ENCODE assay signal across 8 mouse cellular contexts in the genomic region with DNA sequence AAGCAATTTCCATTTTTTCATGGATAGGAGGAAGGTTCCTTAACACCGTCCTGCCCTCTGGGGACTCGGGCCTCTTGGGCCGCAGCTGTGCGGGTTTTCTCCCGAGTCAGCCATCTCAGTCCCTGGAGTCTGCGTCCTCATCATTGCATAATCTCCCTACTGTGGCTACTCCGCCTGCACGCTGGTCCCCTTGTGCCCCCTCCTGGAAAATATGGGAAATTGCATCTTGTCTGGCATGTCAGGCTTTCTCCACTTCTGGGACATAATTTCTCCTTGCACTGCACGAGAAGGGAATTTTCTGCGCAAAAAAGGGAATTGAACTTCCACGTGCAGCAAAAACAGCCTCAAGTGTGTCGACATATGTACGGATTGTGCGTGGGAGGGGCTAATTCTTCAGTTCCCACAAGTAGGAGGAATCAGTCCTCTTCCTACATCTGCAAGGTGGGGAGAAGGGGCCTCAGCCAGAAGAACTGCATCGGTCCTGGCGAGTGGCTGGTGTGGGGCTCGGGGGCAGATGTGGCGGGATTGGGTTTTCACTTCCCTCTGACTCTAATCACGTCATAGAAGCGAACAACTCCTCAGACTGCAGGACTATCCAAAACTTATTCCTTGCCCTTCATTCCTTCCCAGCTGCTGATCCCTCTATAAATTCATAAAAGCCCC.
DNase-seq lines count a peak whose midpoint lies in the region; ATAC-seq and TF ChIP-seq lines count a peak whose summit lies in the region.

No protein-coding gene starts in this region.

- intact Hi-C loops in heart, postnatal 14 days (cut with DNase I), result loop anchor here (5.0 kb wide), 1 partner anchor 524 kb away; no protein-coding TSS in a partner anchor

- H3K9ac ChIP-seq in ES-Bruce4 (ENCODE audit: low read depth, poor library complexity, severe bottlenecking), result no peak overlapping the region
- H3K9ac ChIP-seq in forebrain, embryonic 14.5 days (ENCODE audit: low read length), result 0 out of 2 replicates have a peak overlapping the region, but pooled peaks have one; percentile 17
- H3K9ac ChIP-seq in liver, postnatal 0 days (replicated peaks), result no peak overlapping the region
- peak overlapping the region; percentile 60 for H3K9ac ChIP-seq in neural tube, embryonic 13.5 days

- TF ChIP-seq POLR2A in ES-Bruce4 (IDR thresholded peaks at IDR 0.05; ENCODE audit: insufficient read depth, low read length), result no peak

- no peaks in the 10 kb centered on the region for H3K36me3 ChIP-seq in ES-Bruce4 (ENCODE audit: control insufficient read depth, insufficient read depth, low read length, poor library complexity, severe bottlenecking)
- no peaks in the 10 kb centered on the region for H3K36me3 ChIP-seq in forebrain, embryonic 14.5 days (ENCODE audit: control insufficient read depth, insufficient read depth, low read length)
- no peaks in the 10 kb centered on the region for H3K36me3 ChIP-seq in liver, postnatal 0 days (replicated peaks; ENCODE audit: insufficient read depth, low read length)
- no peaks in the 10 kb centered on the region for H3K36me3 ChIP-seq in neural tube, embryonic 13.5 days

- H3K27ac ChIP-seq in ES-Bruce4 (ENCODE audit: insufficient read depth, low read length), result no peak overlapping the region
- H3K27ac ChIP-seq in forebrain, embryonic 14.5 days (ENCODE audit: low read depth, low read length), result no peak overlapping the region
- no peak overlapping the region for H3K27ac ChIP-seq in liver, postnatal 0 days (ENCODE audit: low read depth)
- H3K27ac ChIP-seq in neural tube, embryonic 13.5 days (replicated peaks), result no peak overlapping the region

- H3K9me3 ChIP-seq in ES-Bruce4 (replicated peaks; ENCODE audit: control insufficient read depth, insufficient read depth, low read length, poor library complexity, severe bottlenecking), result no peaks in the 10 kb centered on the region; the same call in 1 of the 2 replicates
- no peaks in the 10 kb centered on the region for H3K9me3 ChIP-seq in forebrain, embryonic 14.5 days (replicated peaks; ENCODE audit: control insufficient read depth, low read length)
- H3K9me3 ChIP-seq in liver, postnatal 0 days (ENCODE audit: low read length), result no peaks in the 10 kb centered on the region
- no peaks in the 10 kb centered on the region for H3K9me3 ChIP-seq in neural tube, embryonic 13.5 days

- no peak for TF ChIP-seq EP300 in ES-Bruce4 (IDR thresholded peaks at IDR 0.05; ENCODE audit: insufficient read depth, low read depth, low read length)
- no peak for TF ChIP-seq EP300 in liver, postnatal 0 days (IDR thresholded peaks at IDR 0.05; ENCODE audit: low read depth)

- no peaks in the 10 kb centered on the region for H3K27me3 ChIP-seq in ES-Bruce4 (ENCODE audit: control insufficient read depth, insufficient read depth, low read length, poor library complexity, severe bottlenecking)
- H3K27me3 ChIP-seq in forebrain, embryonic 14.5 days (replicated peaks; ENCODE audit: control insufficient read depth, insufficient read depth, low read length), result no peaks in the 10 kb centered on the region
- no peaks in the 10 kb centered on the region for H3K27me3 ChIP-seq in liver, postnatal 0 days (ENCODE audit: insufficient read depth, low read length)
- no peaks in the 10 kb centered on the region for H3K27me3 ChIP-seq in neural tube, embryonic 13.5 days

- H3K4me1 ChIP-seq in ES-Bruce4 (ENCODE audit: control insufficient read depth, insufficient read depth, low read length), result no peaks in the 10 kb centered on the region
- H3K4me1 ChIP-seq in forebrain, embryonic 14.5 days (ENCODE audit: control insufficient read depth, insufficient read depth, low read length), result peaks cover 5% of the 10 kb centered on the region
- H3K4me1 ChIP-seq in liver, postnatal 0 days (ENCODE audit: insufficient read depth), result no peaks in the 10 kb centered on the region
- H3K4me1 ChIP-seq in neural tube, embryonic 13.5 days (replicated peaks), result no peaks in the 10 kb centered on the region; the same call in 1 of the 2 replicates

- H3K4me2 ChIP-seq in forebrain, embryonic 14.5 days (ENCODE audit: low read length), result peak overlapping the region; percentile 43
- H3K4me2 ChIP-seq in liver, postnatal 0 days (ENCODE audit: low read depth, low read length), result peak overlapping the region; percentile 53
- peak overlapping the region; percentile 52 for H3K4me2 ChIP-seq in neural tube, embryonic 13.5 days

- DNase-seq in c-Kit-positive CD71-positive TER-119-positive erythroid progenitor cells, embryonic 14.5 days (ENCODE audit: low spot score), result peak; percentile 36
- DNase-seq in forebrain, embryonic 14.5 days (ENCODE audit: low spot score), result peak; percentile 90
- peak; percentile 60 to 68 for DNase-seq in heart, postnatal 14 days
- DNase-seq in layer of hippocampus, adult 11-12 months (ENCODE audit: low spot score), result peak; percentile 76
- DNase-seq in liver, postnatal 0 days, result peak; percentile 58
- DNase-seq in thymus, postnatal 0 days (ENCODE audit: low spot score), result peak; percentile 64

- 14% methylated on average over 20 of the region's 20 CpGs for WGBS in forebrain, embryonic 14.5 days
- 5% methylated on average over 20 of the region's 20 CpGs for WGBS in liver, postnatal 0 days (ENCODE audit: insufficient replicate concordance)
- 9% methylated on average over 20 of the region's 20 CpGs for WGBS in neural tube, embryonic 13.5 days

- peak; percentile 82 for TF ChIP-seq CTCF in ES-Bruce4 (IDR thresholded peaks at IDR 0.05; ENCODE audit: low read depth, low read length)
- TF ChIP-seq CTCF in liver, postnatal 0 days (IDR thresholded peaks at IDR 0.05; ENCODE audit: low read depth), result peak; percentile 91

- peak; percentile 98 for ATAC-seq in forebrain, embryonic 14.5 days
- ATAC-seq in liver, postnatal 0 days, result peak; percentile 84
- ATAC-seq in neural tube, embryonic 13.5 days (ENCODE audit: low read depth), result peak; percentile 94

- H3K4me3 ChIP-seq in ES-Bruce4 (ENCODE audit: low read depth, low read length), result no peak overlapping the region
- H3K4me3 ChIP-seq in forebrain, embryonic 14.5 days (ENCODE audit: low read depth, low read length), result peak overlapping the region; percentile 11; the same call in 1 of the 2 replicates
- peak overlapping the region; percentile 3; the same call in 1 of the 2 replicates for H3K4me3 ChIP-seq in liver, postnatal 0 days (ENCODE audit: low read depth, low read length)
- H3K4me3 ChIP-seq in neural tube, embryonic 13.5 days, result peak overlapping the region; percentile 26

Comparison
In these comparisons a context has a peak if more than half of its experiments do, and no peak if none do; other contexts are left out.
1. H3K9ac ChIP-seq: peak in forebrain, embryonic 14.5 days (single experiment) and neural tube, embryonic 13.5 days (single experiment); none in ES-Bruce4 (single experiment) and liver, postnatal 0 days (single experiment).
2. DNase-seq: peak in every context shown above with its lines; median percentile 90 in forebrain, embryonic 14.5 days; 76 in layer of hippocampus, adult 11-12 months; 64 in heart, postnatal 14 days; 64 in thymus, postnatal 0 days; 58 in liver, postnatal 0 days; 36 in c-Kit-positive CD71-positive TER-119-positive erythroid progenitor cells, embryonic 14.5 days.
3. Peak in every context shown above with its lines, with median percentiles within 50 percentile points of each other: ATAC-seq and H3K4me2 ChIP-seq.